Mouse (Mus musculus) retina, postnatal 7 days (tissue): ENCODE data around the gene Vmn1r223.
"Not testable (repeated sequence)": the region's sequence is repeated elsewhere in the genome, so short reads cannot be mapped to it uniquely, and the experiment has no call there.

Experiments
- DNase-seq: peaks from one replicate; pipeline ENCODE4 v3.0.0-alpha.2; 2012; ENCODE audit warnings: low read depth, low spot score

The Vmn1r223 gene

GRCm38 (mm10) chr13:23246834-23247233, at the start of gene Vmn1r223:
Vmn1r223 (plus strand) TSS chr13:23247134.
- DNase-seq, result not testable (repeated sequence)

GRCm38 (mm10) chr13:23203885-23204284, 43.0 kb upstream of the Vmn1r223 start:
- not testable (repeated sequence) for DNase-seq

- not testable (repeated sequence) for DNase-seq
Observed at GRCm38 (mm10) chr13:23213827-23214226, 33.1 kb upstream of the Vmn1r223 start, which contains the start of gene Vmn1r221. Vmn1r221 (plus strand) TSS chr13:23214127.

GRCm38 (mm10) chr13:23235847-23236246, 11.1 kb upstream of the Vmn1r223 start, which contains the start of gene Vmn1r222:
Vmn1r222 (minus strand) TSS chr13:23235947.
- not testable (repeated sequence) for DNase-seq

- DNase-seq, result no peak
Observed at GRCm38 (mm10) chr13:23258546-23259048, 11.7 kb downstream of the Vmn1r223 start.

- not testable (repeated sequence) for DNase-seq
Observed at GRCm38 (mm10) chr13:23268606-23269005, 21.7 kb downstream of the Vmn1r223 start.

GRCm38 (mm10) chr13:23269127-23269526, 22.2 kb downstream of the Vmn1r223 start:
- DNase-seq, result not testable (repeated sequence)

GRCm38 (mm10) chr13:23269681-23270080, 22.7 kb downstream of the Vmn1r223 start:
- no peak for DNase-seq

- no peak for DNase-seq
Observed at GRCm38 (mm10) chr13:23270321-23271101, 23.6 kb downstream of the Vmn1r223 start.

GRCm38 (mm10) chr13:23279576-23279975, 32.6 kb downstream of the Vmn1r223 start:
- no peak for DNase-seq

- DNase-seq, result no peak
Observed at GRCm38 (mm10) chr13:23279992-23280391, 33.1 kb downstream of the Vmn1r223 start.

GRCm38 (mm10) chr13:23285191-23285920, 38.4 kb downstream of the Vmn1r223 start:
- DNase-seq, result no peak

GRCm38 (mm10) chr13:23285921-23286720, 39.2 kb downstream of the Vmn1r223 start:
- no peak for DNase-seq

GRCm38 (mm10) chr13:23286721-23287362, 39.9 kb downstream of the Vmn1r223 start:
- no peak for DNase-seq

- no peak for DNase-seq
Observed at GRCm38 (mm10) chr13:23297737-23298136, 50.8 kb downstream of the Vmn1r223 start.

- DNase-seq, result no peak
Observed at GRCm38 (mm10) chr13:23298445-23299232, 51.7 kb downstream of the Vmn1r223 start.

- DNase-seq, result no peak
Observed at GRCm38 (mm10) chr13:23299276-23299998, 52.5 kb downstream of the Vmn1r223 start.

- no peak for DNase-seq
Observed at GRCm38 (mm10) chr13:23299999-23300341, 53.0 kb downstream of the Vmn1r223 start.
